Mouse (Mus musculus) G1E (cell line): ENCODE measurements around the gene Smad3. TPM values are rescaled to one million over a fixed set of nuclear protein-coding genes. Genes with fewer than 3 reads are reported as not detected.

Source experiments
- ATAC-seq: 2 replicates; pipeline ENCODE4 v1.8.0; 2016; ENCODE audit warnings: mild to moderate bottlenecking; ENCODE audit not compliant: insufficient number of reproducible peaks, poor library complexity, low FRiP score, severe bottlenecking; ENCODE audit errors: extremely low read depth
- DNase-seq: peaks from one replicate; pipeline ENCODE4 v3.0.0; 2012; ENCODE audit warnings: low spot score
- H3K27me3 ChIP-seq: 2 replicates; pipeline ENCODE4 v1.6.1; 2012; ENCODE audit warnings: mild to moderate bottlenecking, low read length, inconsistent platforms; ENCODE audit not compliant: insufficient read depth
- H3K36me3 ChIP-seq: replicated peaks from 2 replicates; pipeline ENCODE3; 2012; ENCODE audit warnings: mild to moderate bottlenecking, inconsistent platforms
- H3K4me1 ChIP-seq: 2 replicates; pipeline ENCODE4 v1.6.1; 2012; ENCODE audit warnings: low read depth, low read length, inconsistent platforms, mixed read lengths; ENCODE audit not compliant: insufficient read depth
- H3K4me3 ChIP-seq: 2 replicates; pipeline ENCODE4 v1.5.1; 2012; ENCODE audit warnings: low read depth, mild to moderate bottlenecking, inconsistent platforms, low read length, moderate library complexity, mixed read lengths
- H3K9me3 ChIP-seq: replicated peaks from 2 replicates; pipeline ENCODE4 v1.6.1; 2012; ENCODE audit warnings: inconsistent platforms
- CTCF ChIP-seq: IDR thresholded peaks from 2 replicates; pipeline ENCODE4 v1.5.1; 2012; ENCODE audit warnings: low read depth, low read length, inconsistent platforms, mixed read lengths
- GATA1 ChIP-seq: IDR thresholded peaks from 2 replicates; pipeline ENCODE4 v1.6.1; 2012; ENCODE audit warnings: borderline replicate concordance, low read length, inconsistent platforms, mixed read lengths
- GATA2 ChIP-seq: IDR thresholded peaks from 2 replicates; pipeline ENCODE4 v1.6.1; 2012; ENCODE audit warnings: low read depth, low read length, inconsistent platforms, borderline replicate concordance
- POLR2AphosphoS5 ChIP-seq: IDR thresholded peaks from 2 replicates; pipeline ENCODE4 v1.6.1; 2012; ENCODE audit warnings: low read depth, low read length, inconsistent platforms; ENCODE audit not compliant: insufficient replicate concordance
- TAL1 ChIP-seq: conservative IDR thresholded peaks from 2 replicates; pipeline ENCODE4 v1.6.1; 2012; ENCODE audit warnings: low read depth, low read length, inconsistent platforms, mixed read lengths
- polyA plus RNA-seq: library from polyadenylated mRNA; stranded (reverse); fragments of >175 nt; gene quantifications from 2 replicates; pipeline ENCODE4 v1.2.3, GENCODE M21; 2012
- total RNA-seq, 2 experiments: library from RNA; stranded (forward) in 1 of 2; stranded (reverse) in 1 of 2; fragments of 200-1000 nt in 1 of 2; fragments of >200 nt in 1 of 2; fragmentation: Nextera tagmentation in 1 of 2; gene quantifications; 2 replicates each; pipeline ENCODE4 v1.2.3; 2014 to 2017

The Smad3 gene
- total and polyA plus RNA-seq, 3 experiments, result 0.87 to 4.8 (median 1.2) TPM

- TF ChIP-seq TAL1 (no peak), GATA2 (no peak), POLR2AphosphoS5 (no peak), GATA1 (no peak), CTCF (no peak)
- Histone ChIP-seq H3K27me3 (no peaks in the 10 kb centered on the region; the same call in 1 of the 2 replicates), H3K4me1 (no peaks in the 10 kb centered on the region; the same call in 1 of the 2 replicates), H3K4me3 (no peak overlapping the region), H3K36me3 (no peaks in the 10 kb centered on the region), H3K9me3 (no peaks in the 10 kb centered on the region)
- no peak for ATAC-seq
- no peak for DNase-seq
These were observed 40.3 kb downstream of the Smad3 start for GRCm38 (mm10) chr9:63717474-63718005.

DNA sequence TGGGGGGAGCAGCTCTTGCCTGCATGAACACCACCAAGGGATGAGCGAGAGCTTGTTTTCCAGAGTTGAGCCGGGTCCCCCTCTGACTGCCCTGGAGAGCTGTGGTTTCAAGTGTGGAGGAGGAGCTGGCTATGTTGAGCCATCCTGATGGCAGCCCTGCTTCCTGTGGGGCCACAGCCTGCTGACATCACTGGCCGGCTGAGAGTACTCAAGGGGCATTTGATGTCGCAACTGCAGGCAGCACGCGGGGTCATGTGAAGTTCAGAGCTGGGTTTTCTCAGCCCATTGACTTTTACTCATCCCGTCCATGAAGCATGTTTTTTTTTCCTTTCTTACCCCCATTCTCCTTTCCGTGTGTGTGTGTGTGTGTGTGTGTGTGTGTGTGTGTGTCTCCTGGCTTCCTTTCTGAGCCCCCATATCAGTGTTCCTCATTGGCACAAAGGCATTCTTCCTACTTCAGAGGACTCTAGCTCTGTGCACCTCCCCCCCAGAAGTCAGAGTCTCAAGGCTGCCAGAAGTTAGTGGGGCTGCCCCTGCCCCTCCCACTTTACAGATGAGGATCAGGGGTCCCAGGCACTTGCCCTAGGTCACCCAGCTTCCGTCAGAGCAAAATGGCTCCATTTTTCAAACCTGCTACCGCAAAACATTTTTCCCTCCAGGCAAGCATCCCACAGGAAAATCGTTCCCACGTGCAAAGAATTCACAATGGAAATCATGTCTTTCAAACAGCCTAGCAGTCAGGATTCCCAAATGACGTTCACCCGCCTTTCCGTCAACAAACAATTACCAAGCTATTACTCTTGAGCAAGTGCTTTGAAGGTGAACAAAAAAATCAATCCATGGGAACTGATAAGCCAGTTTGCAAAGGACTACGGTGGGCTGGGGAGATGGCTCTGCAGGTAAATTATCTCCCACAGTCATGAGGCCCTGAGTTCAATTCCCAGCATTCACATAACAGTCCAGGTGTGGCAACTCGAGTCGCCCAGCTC lies 41.4 kb downstream of the Smad3 start:
- Histone ChIP-seq H3K27me3 (no peaks in the 10 kb centered on the region; the same call in 1 of the 2 replicates), H3K9me3 (no peaks in the 10 kb centered on the region), H3K36me3 (no peaks in the 10 kb centered on the region), H3K4me3 (no peak overlapping the region), H3K4me1 (no peaks in the 10 kb centered on the region; the same call in 1 of the 2 replicates)
- ATAC-seq (no peak; the same call in 1 of the 2 replicates), DNase-seq (no peak)
- TF ChIP-seq CTCF, result no peak
- TF ChIP-seq TAL1, result no peak
- TF ChIP-seq GATA2, result no peak
- TF ChIP-seq GATA1, result no peak
- TF ChIP-seq POLR2AphosphoS5, result no peak

- Histone ChIP-seq H3K4me3 (no peak overlapping the region), H3K4me1 (no peaks in the 10 kb centered on the region), H3K36me3 (no peaks in the 10 kb centered on the region), H3K27me3 (no peaks in the 10 kb centered on the region; the same call in 1 of the 2 replicates), H3K9me3 (no peaks in the 10 kb centered on the region)
- TF ChIP-seq GATA2, result no peak
- TF ChIP-seq GATA1, result no peak
- TF ChIP-seq TAL1, result no peak
- no peak for TF ChIP-seq POLR2AphosphoS5
- no peak for TF ChIP-seq CTCF
- ATAC-seq (no peak), DNase-seq (no peak)
These were observed 43.2 kb downstream of the Smad3 start for GRCm38 (mm10) chr9:63714572-63714971.

DNA sequence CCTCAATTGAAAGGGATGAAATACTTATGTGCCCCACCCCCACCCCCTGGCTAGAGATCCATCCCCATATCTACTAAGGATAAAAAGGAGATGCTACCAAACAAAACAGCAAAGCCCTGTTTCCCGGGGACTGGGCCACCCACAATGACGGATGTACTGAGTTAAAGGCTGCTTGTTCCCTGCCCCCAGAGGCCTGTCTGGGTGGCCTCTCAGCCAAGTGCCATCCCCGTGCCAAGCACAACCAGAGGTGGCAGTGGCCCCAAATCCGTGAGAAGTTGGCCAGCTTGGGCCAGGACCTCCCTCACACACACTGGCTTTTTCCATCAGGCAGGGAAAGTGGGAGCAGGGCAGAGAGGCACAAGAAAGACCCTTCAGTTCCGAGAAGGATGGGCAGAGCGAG lies 45.0 kb downstream of the Smad3 start:
- DNase-seq, result no peak
- Histone ChIP-seq H3K9me3 (peaks cover 2% of the 10 kb centered on the region; the same call in 1 of the 2 replicates), H3K4me1 (no peaks in the 10 kb centered on the region), H3K36me3 (no peaks in the 10 kb centered on the region), H3K4me3 (no peak overlapping the region), H3K27me3 (no peaks in the 10 kb centered on the region)
- no peak for TF ChIP-seq GATA2
- ATAC-seq, result no peak

DNA sequence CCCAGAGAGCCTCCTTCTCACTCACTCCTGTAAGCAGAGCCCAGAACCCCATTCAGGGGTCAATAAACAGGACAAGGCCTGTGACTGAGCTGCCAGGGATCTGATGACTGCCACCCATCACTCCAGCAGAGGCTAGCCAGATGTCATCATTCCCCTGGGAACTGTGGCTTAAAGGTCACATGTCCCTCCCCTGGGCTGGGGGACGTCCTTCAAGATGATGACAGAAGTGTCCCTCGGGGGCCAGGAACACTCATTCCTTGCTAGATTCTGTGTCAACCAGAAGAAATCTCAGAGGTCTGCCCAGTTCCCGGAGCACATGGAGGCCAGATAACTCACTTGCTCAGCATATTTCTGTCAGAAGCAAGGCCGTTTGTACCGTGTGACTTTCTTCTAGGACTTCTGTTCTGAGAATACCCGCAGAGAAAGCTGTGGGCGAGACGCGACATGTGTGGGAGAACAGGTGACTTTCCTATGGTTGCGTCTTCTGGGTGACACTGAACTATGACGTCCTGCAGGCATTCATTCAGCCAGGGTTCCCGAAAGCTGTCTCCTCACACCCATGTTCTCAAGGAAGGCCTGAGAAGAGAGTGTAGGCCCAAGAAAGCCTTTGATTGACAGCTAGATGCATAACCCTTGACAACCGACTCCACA lies 46.1 kb downstream of the Smad3 start:
- Histone ChIP-seq H3K9me3 (peaks cover 2% of the 10 kb centered on the region; the same call in 1 of the 2 replicates), H3K27me3 (no peaks in the 10 kb centered on the region), H3K4me3 (no peak overlapping the region), H3K4me1 (no peaks in the 10 kb centered on the region), H3K36me3 (no peaks in the 10 kb centered on the region)
- ATAC-seq (no peak), DNase-seq (no peak)
- TF ChIP-seq CTCF (no peak), GATA1 (no peak), GATA2 (no peak), TAL1 (no peak), POLR2AphosphoS5 (no peak)

DNA sequence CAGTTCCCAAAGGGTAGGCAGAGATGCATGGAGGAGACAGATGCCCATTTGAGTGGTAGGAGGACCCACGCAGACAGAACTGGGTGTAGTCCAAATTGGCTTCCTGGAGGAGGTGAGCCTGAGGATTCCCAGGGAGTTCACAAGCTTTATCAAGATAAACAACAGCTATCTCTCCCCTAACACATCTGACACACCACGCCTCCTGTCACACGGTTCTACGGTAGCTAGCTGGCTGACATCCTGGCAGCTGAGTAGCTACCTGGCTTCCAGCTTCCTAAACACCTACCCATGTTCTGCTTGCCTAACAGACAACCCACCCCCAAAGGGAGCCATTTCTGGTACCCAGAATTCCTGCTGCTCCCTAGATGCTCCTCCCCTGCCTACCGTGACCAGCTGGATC lies 47.9 kb downstream of the Smad3 start:
- ATAC-seq, result no peak
- Histone ChIP-seq H3K36me3 (no peaks in the 10 kb centered on the region), H3K4me3 (no peak overlapping the region), H3K9me3 (peaks cover 2% of the 10 kb centered on the region; the same call in 1 of the 2 replicates), H3K27me3 (no peaks in the 10 kb centered on the region), H3K4me1 (no peaks in the 10 kb centered on the region)
- DNase-seq, result no peak
- TF ChIP-seq POLR2AphosphoS5 (no peak), CTCF (no peak), TAL1 (no peak), GATA1 (no peak), GATA2 (no peak)
